Mouse (Mus musculus): Measurements from ENCODE around the gene Ldb1. TPM values are rescaled to one million over a fixed set of nuclear protein-coding genes. Genes with fewer than 3 reads are reported as not detected.
"Not testable (repeated sequence)": the region's sequence is repeated elsewhere in the genome, so short reads cannot be mapped to it uniquely, and the experiment has no call there.

Gene Ldb1
- polyA plus RNA-seq, 3 experiments from 2014 or later = 28.4 to 51.7 (median 49.6) TPM

GRCm38 (mm10) chr19:46026567-46026966 is 18.4 kb downstream of the Ldb1 start:
- no peak for ATAC-seq

- no peak for ATAC-seq
These were observed 20.1 kb downstream of the Ldb1 start for GRCm38 (mm10) chr19:46024959-46025358.

- ATAC-seq = no peak
These were observed 29.0 kb downstream of the Ldb1 start for GRCm38 (mm10) chr19:46016023-46016422.

- peak; percentile 69 for ATAC-seq
These were observed 30.3 kb downstream of the Ldb1 start for GRCm38 (mm10) chr19:46014572-46015178.

GRCm38 (mm10) chr19:46005680-46006079 is 39.3 kb downstream of the Ldb1 start:
- no peak for ATAC-seq

- no peak for ATAC-seq
These were observed 40.1 kb downstream of the Ldb1 start for GRCm38 (mm10) chr19:46004814-46005466.

- peak; percentile 73 for ATAC-seq
These were observed 41.4 kb downstream of the Ldb1 start, which contains the start of gene Hps6 for GRCm38 (mm10) chr19:46003371-46004226. TSS of gene Hps6 (plus strand) at chr19:46003508.

GRCm38 (mm10) chr19:46002279-46002678 is 42.7 kb downstream of the Ldb1 start:
- ATAC-seq = peak; percentile 8

- no peak for ATAC-seq
These were observed 45.6 kb downstream of the Ldb1 start for GRCm38 (mm10) chr19:45999378-45999777.

- ATAC-seq = peak; percentile 16
These were observed 46.3 kb downstream of the Ldb1 start for GRCm38 (mm10) chr19:45998694-45999217.

- peak; percentile 83 for ATAC-seq
These were observed 47.0 kb downstream of the Ldb1 start, which contains the start of gene Armh3 for GRCm38 (mm10) chr19:45997785-45998693. TSS of gene Armh3 (minus strand) at chr19:45998488.

- ATAC-seq = no peak
These were observed 47.6 kb downstream of the Ldb1 start for GRCm38 (mm10) chr19:45997365-45997764.

GRCm38 (mm10) chr19:45993981-45994737 is 50.9 kb downstream of the Ldb1 start:
- ATAC-seq = no peak

GRCm38 (mm10) chr19:45993441-45993840 is 51.6 kb downstream of the Ldb1 start:
- not testable (repeated sequence) for ATAC-seq

GRCm38 (mm10) chr19:45991171-45991570 is 53.8 kb downstream of the Ldb1 start:
- ATAC-seq = no peak

GRCm38 (mm10) chr19:45988238-45988637 is 56.8 kb downstream of the Ldb1 start:
- ATAC-seq = no peak

GRCm38 (mm10) chr19:45984379-45984778 is 60.6 kb downstream of the Ldb1 start:
- ATAC-seq = no peak

Measured in inflammation-experienced regulatory T-cells, adult 6 months (primary cell).